Mouse (Mus musculus): ENCODE measurements around the gene Lcp2.

- no peak for TF ChIP-seq CTCF (IDR thresholded peaks at IDR 0.05; ENCODE audit: low read depth, low read length)
- TF ChIP-seq POLR2A (IDR thresholded peaks at IDR 0.05; ENCODE audit: insufficient read depth, low read length) = no peak
Observed at GRCm38 (mm10) chr11:34046767-34047541, at the start of gene Lcp2.

Data from ES-Bruce4 (cell line).